Mouse (Mus musculus) hindbrain, embryonic 16.5 days (tissue): ENCODE results near the gene Selenbp1. TPM values are rescaled to one million over a fixed set of nuclear protein-coding genes. Genes with fewer than 3 reads are reported as not detected.

ENCODE experiments used
- ATAC-seq: fragments of 200-750 bp; cut with Nextera tagmentation; 2 replicates; pipeline ENCODE4 v1.8.0; 2017; ENCODE audit warnings: moderate TSS enrichment, moderate library complexity
- H3K27ac ChIP-seq: fragments of 300-500 bp; sonication (generic); 2 replicates; pipeline ENCODE4 v1.5.1; 2014; ENCODE audit warnings: low read depth, mild to moderate bottlenecking, control low read depth, low read length, moderate library complexity
- H3K27me3 ChIP-seq: fragments of 300-500 bp; sonication (generic); replicated peaks from 2 replicates; pipeline ENCODE4 v1.6.1; 2014; ENCODE audit warnings: low read length; ENCODE audit not compliant: control insufficient read depth, insufficient read depth
- H3K36me3 ChIP-seq: fragments of 300-500 bp; sonication (generic); 2 replicates; pipeline ENCODE4 v1.6.1; 2014; ENCODE audit warnings: mild to moderate bottlenecking, low read length, moderate library complexity, mixed read lengths; ENCODE audit not compliant: control insufficient read depth, insufficient read depth
- H3K4me1 ChIP-seq: fragments of 300-500 bp; sonication (generic); 2 replicates; pipeline ENCODE4 v1.6.1; 2014; ENCODE audit warnings: low read depth, low read length; ENCODE audit not compliant: control insufficient read depth, insufficient read depth
- H3K4me2 ChIP-seq: fragments of 300-500 bp; sonication (generic); 2 replicates; pipeline ENCODE4 v1.6.1; 2014; ENCODE audit warnings: mild to moderate bottlenecking, low read length, control low read depth, moderate library complexity
- H3K4me3 ChIP-seq: fragments of 300-500 bp; sonication (generic); 2 replicates; pipeline ENCODE4 v1.5.1; 2014; ENCODE audit warnings: mild to moderate bottlenecking, low read length, control low read depth, moderate library complexity
- H3K9ac ChIP-seq: fragments of 300-500 bp; sonication (generic); 2 replicates; pipeline ENCODE4 v1.6.1; 2014; ENCODE audit warnings: low read depth, mild to moderate bottlenecking, control low read depth, low read length, moderate library complexity
- H3K9me3 ChIP-seq: fragments of 300-500 bp; sonication (generic); 2 replicates; pipeline ENCODE4 v1.6.1; 2014; ENCODE audit warnings: mild to moderate bottlenecking, low read length, moderate library complexity; ENCODE audit not compliant: control insufficient read depth
- WGBS: fragments of 180-500 bp; shearing (Covaris S2); extraction: QIAGEN DNeasy Blood & Tissue Kit; methylation state at CpG from one replicate; pipeline ENCODE4 v1.1.7; 2014; 5-methylcytosine and 5-hydroxymethylcytosine counted together
- polyA plus RNA-seq: library from polyadenylated mRNA; unstranded; fragments of >200 nt; fragmentation: Nextera tagmentation; extraction: Ambion mirVana; gene quantifications from 2 replicates; pipeline ENCODE4 v1.2.1, GENCODE M21; 2015

Gene Selenbp1
- polyA plus RNA-seq, 1 experiment from 2014 or later, result 23.5 TPM

DNA sequence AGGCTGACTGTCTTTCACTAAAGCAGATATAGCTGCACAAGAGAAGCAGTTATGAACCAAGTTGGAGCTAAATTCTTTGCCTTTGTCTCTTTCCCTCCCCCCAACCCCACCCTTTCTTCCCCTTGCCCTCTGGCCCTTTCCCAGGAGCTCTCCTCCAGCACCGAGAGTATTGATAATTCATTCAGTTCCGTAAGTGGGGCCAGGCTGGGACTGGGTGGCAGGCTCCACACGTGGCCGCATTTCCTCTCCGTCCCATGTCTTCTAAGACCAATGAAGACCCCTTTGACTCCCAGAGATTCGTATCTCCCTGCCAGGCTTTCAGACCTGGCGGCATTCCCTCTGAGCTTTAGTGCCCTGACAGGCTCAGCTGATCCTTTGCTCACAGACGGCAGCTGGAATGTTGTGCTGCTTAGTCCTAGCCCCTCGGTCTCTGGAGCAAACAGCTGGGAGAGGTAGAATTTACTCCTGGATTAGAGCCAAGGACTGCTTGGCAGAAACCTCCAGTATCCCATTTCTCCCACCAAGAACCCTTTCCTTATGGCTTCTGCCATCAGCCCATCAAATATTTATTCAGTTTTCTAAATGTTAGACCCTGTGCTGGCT lies 56.4 kb downstream of the Selenbp1 start:
- 38% methylated on average over 9 of the region's 9 CpGs for WGBS
- no peak overlapping the region for H3K4me2 ChIP-seq
- H3K27me3 ChIP-seq, result no peaks in the 10 kb centered on the region
- no peaks in the 10 kb centered on the region for H3K9me3 ChIP-seq
- H3K9ac ChIP-seq, result no peak overlapping the region
- H3K4me3 ChIP-seq, result no peak overlapping the region
- ATAC-seq, result no peak
- peaks cover 7% of the 10 kb centered on the region for H3K36me3 ChIP-seq
- H3K27ac ChIP-seq, result no peak overlapping the region
- peaks cover 2% of the 10 kb centered on the region; the same call in 1 of the 2 replicates for H3K4me1 ChIP-seq

Other genes with a start within 250 kb of the Selenbp1 start
- gene Selenbp2, start 239.5 kb upstream of the Selenbp1 start, polyA plus RNA-seq, result 0.75 TPM in 1 of 2 replicates, not detected in the other
- gene Cgn, start 146.6 kb upstream of the Selenbp1 start, polyA plus RNA-seq, result 14.4 and 15.4 TPM in 2 replicates
- 16.4 and 17.3 TPM in 2 replicates for gene Pogz, start 95.5 kb upstream of the Selenbp1 start, polyA plus RNA-seq
- gene Psmb4, start 46.1 kb upstream of the Selenbp1 start, polyA plus RNA-seq, result 358 and 373 TPM in 2 replicates
- gene Rfx5, start 21.0 kb downstream of the Selenbp1 start, polyA plus RNA-seq, result 6.1 and 7.1 TPM in 2 replicates
- 22.1 and 26.2 TPM in 2 replicates for gene Pi4kb, start 41.7 kb downstream of the Selenbp1 start, polyA plus RNA-seq
- 15.9 and 22.0 TPM in 2 replicates for gene Zfp687, start 82.4 kb downstream of the Selenbp1 start, polyA plus RNA-seq
- gene Psmd4, start 109.6 kb downstream of the Selenbp1 start, polyA plus RNA-seq, result 267 and 288 TPM in 2 replicates
- gene Pip5k1a, start 173.9 kb downstream of the Selenbp1 start, polyA plus RNA-seq, result 13.8 and 14.5 TPM in 2 replicates
- gene Vps72, start 178.0 kb downstream of the Selenbp1 start, polyA plus RNA-seq, result 142 and 158 TPM in 2 replicates
- gene Tmod4, start 191.4 kb downstream of the Selenbp1 start, polyA plus RNA-seq, result 0.98 and 1.7 TPM in 2 replicates
- 83.2 and 83.6 TPM in 2 replicates for gene Scnm1, start 201.0 kb downstream of the Selenbp1 start, polyA plus RNA-seq
- 51.9 and 52.3 TPM in 2 replicates for gene Lysmd1, start 201.0 kb downstream of the Selenbp1 start, polyA plus RNA-seq
- gene Tnfaip8l2, start 209.3 kb downstream of the Selenbp1 start, polyA plus RNA-seq, result 3.0 and 3.3 TPM in 2 replicates
- 15.2 and 21.8 TPM in 2 replicates for gene Sema6c, start 227.4 kb downstream of the Selenbp1 start, polyA plus RNA-seq